Mouse (Mus musculus): Measurements from ENCODE around the gene Homer2. TPM values are rescaled to one million over a fixed set of nuclear protein-coding genes. Genes with fewer than 3 reads are reported as not detected.

Gene Homer2
- polyA plus RNA-seq, 1 experiment from 2014 or later: 80.4 TPM

DNA sequence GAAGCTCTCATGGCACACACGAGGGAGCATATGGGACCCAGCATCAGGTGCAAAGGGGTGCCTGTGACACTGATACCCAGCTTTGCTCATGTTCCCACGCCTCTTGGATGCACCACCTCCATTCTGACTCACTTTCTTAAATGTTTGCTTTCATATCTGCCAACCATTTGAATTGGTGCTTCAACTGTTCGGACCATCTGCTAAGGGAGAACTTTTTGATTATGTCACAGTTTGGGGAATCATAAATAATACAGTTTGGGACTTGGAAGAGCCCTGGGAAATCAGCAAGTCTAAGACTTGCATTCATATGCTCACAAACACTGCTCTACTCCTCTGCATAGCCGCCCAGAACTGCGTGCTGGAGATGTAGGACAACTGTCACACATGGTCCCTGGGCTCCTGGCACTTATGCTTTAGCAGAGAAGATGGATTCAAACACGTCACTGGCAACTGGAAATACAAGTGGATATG lies 23.9 kb upstream of the Homer2 start:
- H3K27me3 ChIP-seq (ENCODE audit: control insufficient read depth, insufficient read depth, low read length): no peaks in the 10 kb centered on the region
- no peaks in the 10 kb centered on the region for H3K9me3 ChIP-seq (ENCODE audit: control insufficient read depth, low read length)
- no peak overlapping the region for H3K4me3 ChIP-seq (ENCODE audit: control insufficient read depth in 1 of 2, insufficient read depth in 1 of 2, low read depth in 1 of 2, low read length in 2 of 2)
- H3K9ac ChIP-seq (ENCODE audit: low read length): no peak overlapping the region
- no peak for ATAC-seq (ENCODE audit: insufficient number of reproducible peaks, insufficient read depth, low FRiP score, low read depth)
- H3K4me1 ChIP-seq (ENCODE audit: control insufficient read depth in 2 of 2, insufficient read depth in 2 of 2, low read length in 2 of 2): peaks cover 2 to 6% of the 10 kb centered on the region in 2 experiments; a peak in 3 of 4 replicates
- H3K4me2 ChIP-seq (ENCODE audit: low read length): no peak overlapping the region
- 80% methylated on average over 6 of the region's 6 CpGs for WGBS
- no peak overlapping the region for H3K27ac ChIP-seq (replicated peaks in 1 of 2; ENCODE audit: control insufficient read depth in 1 of 2, insufficient read depth in 1 of 2, low read depth in 2 of 2, low read length in 2 of 2)
- H3K36me3 ChIP-seq (ENCODE audit: control insufficient read depth, insufficient read depth, low read length): no peaks in the 10 kb centered on the region

GRCm38 (mm10) chr7:81729787-81730186 lies 22.5 kb upstream of the Homer2 start:
- H3K4me1 ChIP-seq (ENCODE audit: control insufficient read depth in 2 of 2, insufficient read depth in 2 of 2, low read length in 2 of 2): peaks cover 11 to 16% of the 10 kb centered on the region in 2 experiments
- H3K36me3 ChIP-seq (ENCODE audit: control insufficient read depth, insufficient read depth, low read length): no peaks in the 10 kb centered on the region
- H3K4me3 ChIP-seq (ENCODE audit: control insufficient read depth in 1 of 2, insufficient read depth in 1 of 2, low read depth in 1 of 2, low read length in 2 of 2): no peak overlapping the region
- H3K27ac ChIP-seq (replicated peaks in 1 of 2; ENCODE audit: control insufficient read depth in 1 of 2, insufficient read depth in 1 of 2, low read depth in 2 of 2, low read length in 2 of 2): no peak overlapping the region
- no peaks in the 10 kb centered on the region for H3K9me3 ChIP-seq (ENCODE audit: control insufficient read depth, low read length)
- H3K4me2 ChIP-seq (ENCODE audit: low read length): no peak overlapping the region
- H3K27me3 ChIP-seq (ENCODE audit: control insufficient read depth, insufficient read depth, low read length): no peaks in the 10 kb centered on the region
- ATAC-seq (ENCODE audit: insufficient number of reproducible peaks, insufficient read depth, low FRiP score, low read depth): no peak
- no peak overlapping the region for H3K9ac ChIP-seq (ENCODE audit: low read length)
- WGBS: 76% methylated on average over 9 of the region's 9 CpGs

DNA sequence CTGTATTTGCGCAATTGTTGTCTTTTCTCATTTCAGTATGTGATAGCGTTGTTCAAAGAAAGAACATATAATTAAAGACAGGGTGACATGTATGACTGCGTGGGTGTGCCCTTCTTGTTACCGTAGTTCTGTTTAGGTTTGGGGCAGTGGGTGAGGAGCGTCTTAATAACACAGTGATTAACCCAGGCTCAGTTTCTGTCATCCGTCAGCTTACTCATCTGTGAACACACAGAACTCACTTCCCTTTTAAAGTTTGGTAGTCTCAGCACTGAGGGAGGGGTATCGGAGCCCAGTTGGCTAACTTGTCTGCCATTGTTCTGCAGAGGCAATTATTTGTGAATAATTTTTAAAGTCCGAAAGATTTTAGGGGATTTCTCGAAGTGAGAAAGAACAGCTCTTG lies 20.4 kb upstream of the Homer2 start:
- Histone ChIP-seq H3K4me1 (ENCODE audit: control insufficient read depth in 2 of 2, insufficient read depth in 2 of 2, low read length in 2 of 2) (peaks cover 11 to 16% of the 10 kb centered on the region in 2 experiments), H3K9me3 (ENCODE audit: control insufficient read depth, low read length) (no peaks in the 10 kb centered on the region), H3K4me2 (ENCODE audit: low read length) (no peak overlapping the region), H3K27me3 (ENCODE audit: control insufficient read depth, insufficient read depth, low read length) (no peaks in the 10 kb centered on the region), H3K4me3 (ENCODE audit: control insufficient read depth in 1 of 2, insufficient read depth in 1 of 2, low read depth in 1 of 2, low read length in 2 of 2) (no peak overlapping the region), H3K9ac (ENCODE audit: low read length) (no peak overlapping the region), H3K36me3 (ENCODE audit: control insufficient read depth, insufficient read depth, low read length) (no peaks in the 10 kb centered on the region), H3K27ac (replicated peaks in 1 of 2; ENCODE audit: control insufficient read depth in 1 of 2, insufficient read depth in 1 of 2, low read depth in 2 of 2, low read length in 2 of 2) (peak overlapping the region in 1 of 2 experiments; percentile 94; a peak in 2 of 4 replicates)
- 86% methylated on average over 9 of the region's 9 CpGs for WGBS
- no peak for ATAC-seq (ENCODE audit: insufficient number of reproducible peaks, insufficient read depth, low FRiP score, low read depth)

- no peak overlapping the region for H3K4me3 ChIP-seq (ENCODE audit: control insufficient read depth in 1 of 2, insufficient read depth in 1 of 2, low read depth in 1 of 2, low read length in 2 of 2)
- peak; percentile 59 for ATAC-seq (ENCODE audit: insufficient number of reproducible peaks, insufficient read depth, low FRiP score, low read depth)
- no peaks in the 10 kb centered on the region for H3K9me3 ChIP-seq (ENCODE audit: control insufficient read depth, low read length)
- WGBS: 15% methylated on average over 2 of the region's 2 CpGs
- H3K27ac ChIP-seq (replicated peaks in 1 of 2; ENCODE audit: control insufficient read depth in 1 of 2, insufficient read depth in 1 of 2, low read depth in 2 of 2, low read length in 2 of 2): peak overlapping the region; percentile 90 to 94
- H3K27me3 ChIP-seq (ENCODE audit: control insufficient read depth, insufficient read depth, low read length): no peaks in the 10 kb centered on the region
- peak overlapping the region; percentile 47 for H3K4me2 ChIP-seq (ENCODE audit: low read length)
- H3K4me1 ChIP-seq (ENCODE audit: control insufficient read depth in 2 of 2, insufficient read depth in 2 of 2, low read length in 2 of 2): peaks cover 12 to 16% of the 10 kb centered on the region in 2 experiments
- H3K36me3 ChIP-seq (ENCODE audit: control insufficient read depth, insufficient read depth, low read length): no peaks in the 10 kb centered on the region
- H3K9ac ChIP-seq (ENCODE audit: low read length): peak overlapping the region; percentile 11; the same call in 1 of the 2 replicates
Observed at GRCm38 (mm10) chr7:81726728-81727005, 19.3 kb upstream of the Homer2 start.

GRCm38 (mm10) chr7:81725986-81726727 lies 18.8 kb upstream of the Homer2 start:
- Histone ChIP-seq H3K9ac (ENCODE audit: low read length) (peak overlapping the region; percentile 54), H3K4me3 (ENCODE audit: control insufficient read depth in 1 of 2, insufficient read depth in 1 of 2, low read depth in 1 of 2, low read length in 2 of 2) (peak overlapping the region in 1 of 2 experiments; percentile 19; a peak in 2 of 4 replicates)

GRCm38 (mm10) chr7:81723851-81724250 lies 16.5 kb upstream of the Homer2 start:
- no peak overlapping the region for H3K4me3 ChIP-seq (ENCODE audit: control insufficient read depth in 1 of 2, insufficient read depth in 1 of 2, low read depth in 1 of 2, low read length in 2 of 2)
- no peaks in the 10 kb centered on the region for H3K27me3 ChIP-seq (ENCODE audit: control insufficient read depth, insufficient read depth, low read length)
- ATAC-seq (ENCODE audit: insufficient number of reproducible peaks, insufficient read depth, low FRiP score, low read depth): no peak
- 96% methylated on average over 10 of the region's 10 CpGs for WGBS
- H3K27ac ChIP-seq (replicated peaks in 1 of 2; ENCODE audit: control insufficient read depth in 1 of 2, insufficient read depth in 1 of 2, low read depth in 2 of 2, low read length in 2 of 2): no peak overlapping the region
- H3K4me2 ChIP-seq (ENCODE audit: low read length): no peak overlapping the region
- no peaks in the 10 kb centered on the region for H3K9me3 ChIP-seq (ENCODE audit: control insufficient read depth, low read length)
- no peaks in the 10 kb centered on the region for H3K36me3 ChIP-seq (ENCODE audit: control insufficient read depth, insufficient read depth, low read length)
- peaks cover 23 to 31% of the 10 kb centered on the region in 2 experiments for H3K4me1 ChIP-seq (ENCODE audit: control insufficient read depth in 2 of 2, insufficient read depth in 2 of 2, low read length in 2 of 2)
- H3K9ac ChIP-seq (ENCODE audit: low read length): no peak overlapping the region

More at GRCm38 (mm10) chr7:81725986-81726727, 18.8 kb upstream of the Homer2 start:
- Histone ChIP-seq H3K27me3 (ENCODE audit: control insufficient read depth, insufficient read depth, low read length) (no peaks in the 10 kb centered on the region), H3K4me1 (ENCODE audit: control insufficient read depth in 2 of 2, insufficient read depth in 2 of 2, low read length in 2 of 2) (peaks cover 16 to 21% of the 10 kb centered on the region in 2 experiments), H3K9me3 (ENCODE audit: control insufficient read depth, low read length) (no peaks in the 10 kb centered on the region), H3K4me2 (ENCODE audit: low read length) (peak overlapping the region; percentile 47), H3K36me3 (ENCODE audit: control insufficient read depth, insufficient read depth, low read length) (no peaks in the 10 kb centered on the region), H3K27ac (replicated peaks in 1 of 2; ENCODE audit: control insufficient read depth in 1 of 2, insufficient read depth in 1 of 2, low read depth in 2 of 2, low read length in 2 of 2) (peak overlapping the region; percentile 90 to 94)
- WGBS: 11% methylated on average over 18 of the region's 18 CpGs
- ATAC-seq (ENCODE audit: insufficient number of reproducible peaks, insufficient read depth, low FRiP score, low read depth): peak; percentile 51

GRCm38 (mm10) chr7:81721271-81721670 lies 13.9 kb upstream of the Homer2 start:
- H3K9me3 ChIP-seq (ENCODE audit: control insufficient read depth, low read length): no peaks in the 10 kb centered on the region
- H3K36me3 ChIP-seq (ENCODE audit: control insufficient read depth, insufficient read depth, low read length): no peaks in the 10 kb centered on the region
- H3K27ac ChIP-seq (replicated peaks in 1 of 2; ENCODE audit: control insufficient read depth in 1 of 2, insufficient read depth in 1 of 2, low read depth in 2 of 2, low read length in 2 of 2): peak overlapping the region; percentile 39 to 45; a peak in 1 of 4 replicates
- peaks cover 24 to 27% of the 10 kb centered on the region in 2 experiments for H3K4me1 ChIP-seq (ENCODE audit: control insufficient read depth in 2 of 2, insufficient read depth in 2 of 2, low read length in 2 of 2)
- no peak overlapping the region for H3K4me2 ChIP-seq (ENCODE audit: low read length)
- 45% methylated on average over 5 of the region's 5 CpGs for WGBS
- no peak overlapping the region for H3K4me3 ChIP-seq (ENCODE audit: control insufficient read depth in 1 of 2, insufficient read depth in 1 of 2, low read depth in 1 of 2, low read length in 2 of 2)
- H3K27me3 ChIP-seq (ENCODE audit: control insufficient read depth, insufficient read depth, low read length): no peaks in the 10 kb centered on the region
- ATAC-seq (ENCODE audit: insufficient number of reproducible peaks, insufficient read depth, low FRiP score, low read depth): no peak
- H3K9ac ChIP-seq (ENCODE audit: low read length): no peak overlapping the region
